ENCODE assay signal across 9 mouse cellular contexts in the genomic region with DNA sequence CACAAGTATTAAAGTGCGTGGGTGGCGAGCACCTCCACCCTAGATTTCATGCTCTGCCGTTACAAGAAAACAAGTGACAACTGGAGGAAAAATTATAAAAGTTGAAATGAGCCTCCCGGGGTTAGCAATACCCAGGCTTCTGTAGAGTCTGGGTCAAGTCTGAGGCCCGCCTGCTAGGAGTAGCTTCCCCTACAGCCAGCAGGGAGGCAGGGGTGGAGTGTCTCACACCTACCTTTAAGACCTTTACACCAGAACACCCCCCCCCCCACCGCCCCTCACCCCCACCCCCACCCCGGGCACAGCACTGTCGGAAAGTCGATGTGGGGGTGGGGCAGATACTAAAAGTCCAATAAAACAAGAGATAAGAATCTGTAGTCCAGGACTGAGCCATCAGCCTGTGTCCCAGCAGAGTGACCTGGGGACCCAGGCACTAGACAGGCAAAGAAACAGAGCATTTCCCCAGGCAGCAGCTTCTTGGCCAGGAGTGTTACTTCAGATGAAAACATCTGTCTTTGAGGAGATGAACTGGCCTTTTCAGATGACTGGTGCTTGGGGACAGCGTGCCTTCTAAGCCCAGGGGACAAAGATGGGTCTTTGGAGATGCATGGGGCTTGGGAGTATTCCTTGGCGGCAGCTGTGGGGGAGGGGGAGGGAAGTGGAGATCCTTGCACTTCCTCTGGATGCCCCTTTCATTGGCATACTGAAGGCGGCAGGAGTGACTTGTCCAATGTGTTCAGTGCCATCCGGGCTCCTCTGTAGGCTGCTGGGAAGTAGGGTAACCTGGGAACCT. TPM values are rescaled to one million over a fixed set of nuclear protein-coding genes. Genes with fewer than 3 reads are reported as not detected.
DNase-seq lines count a peak whose midpoint lies in the region; ATAC-seq and TF ChIP-seq lines count a peak whose summit lies in the region.
"Had no signal": no experiment of that assay in that cellular context is flagged by ENCODE, and none has a peak within 500 bp of the region (broad histone marks: within the 10 kb centered on the region; RNA-seq: fewer than 3 reads in every experiment).

No protein-coding gene starts in this region.

- TF ChIP-seq POLR2A in bone marrow macrophage, adult 2 months (IDR thresholded peaks at IDR 0.05; ENCODE audit: borderline replicate concordance, low read depth, low read length), result no peak

- DNase-seq in heart, adult 9 months (ENCODE audit: low spot score in 2 of 2), result no peak
- no peak for DNase-seq in layer of hippocampus, postnatal 25 days (ENCODE audit: extremely low spot score in 1 of 2, low spot score in 1 of 2)
- DNase-seq in adrenal gland, postnatal 4 days (ENCODE audit: low spot score in 2 of 2), result no peak
- no peak for DNase-seq in gastrocnemius, adult 8-10 months (ENCODE audit: low spot score in 2 of 2)
- DNase-seq: lung, postnatal 14 days had no signal

- H3K4me3 ChIP-seq in heart, embryonic 15.5 days, result peak overlapping the region; percentile 48
- peak overlapping the region; percentile 66 for H3K4me3 ChIP-seq in bone marrow macrophage, adult 2 months (ENCODE audit: insufficient read depth, low read length)
- H3K4me3 ChIP-seq in hindbrain, embryonic 15.5 days, result peak overlapping the region; percentile 40
- H3K4me3 ChIP-seq in midbrain, embryonic 15.5 days, result peak overlapping the region; percentile 43

- H3K9ac ChIP-seq in heart, embryonic 15.5 days, result peak overlapping the region; percentile 11; the same call in 1 of the 2 replicates
- H3K9ac ChIP-seq in hindbrain, embryonic 15.5 days, result 0 out of 2 replicates have a peak overlapping the region, but pooled peaks have one; percentile 27
- H3K9ac ChIP-seq in midbrain, embryonic 15.5 days, result no peak overlapping the region

- 8% methylated on average over 13 of the region's 13 CpGs for WGBS in heart, embryonic 15.5 days
- WGBS in hindbrain, embryonic 15.5 days, result 10% methylated on average over 13 of the region's 13 CpGs
- 9% methylated on average over 13 of the region's 13 CpGs for WGBS in midbrain, embryonic 15.5 days

- no peaks in the 10 kb centered on the region for H3K36me3 ChIP-seq in heart, embryonic 15.5 days
- H3K36me3 ChIP-seq in hindbrain, embryonic 15.5 days, result no peaks in the 10 kb centered on the region
- H3K36me3 ChIP-seq in midbrain, embryonic 15.5 days (replicated peaks), result no peaks in the 10 kb centered on the region

- TF ChIP-seq CTCF in bone marrow macrophage, adult 2 months (IDR thresholded peaks at IDR 0.05; ENCODE audit: low read depth, low read length), result 0 out of 2 replicates have a peak, but pooled peaks have one; percentile 6

- H3K4me1 ChIP-seq in heart, embryonic 15.5 days (replicated peaks), result peaks cover 22% of the 10 kb centered on the region
- peaks cover 62% of the 10 kb centered on the region for H3K4me1 ChIP-seq in bone marrow macrophage, adult 2 months (ENCODE audit: control insufficient read depth, insufficient read depth, low read length)
- peaks cover 13% of the 10 kb centered on the region for H3K4me1 ChIP-seq in hindbrain, embryonic 15.5 days (replicated peaks)
- H3K4me1 ChIP-seq in midbrain, embryonic 15.5 days, result peaks cover 13% of the 10 kb centered on the region

- no peak for ATAC-seq in heart, embryonic 15.5 days (replicated peaks; ENCODE audit: insufficient number of reproducible peaks, insufficient read depth, low FRiP score, low read depth)
- no peak for ATAC-seq in hindbrain, embryonic 15.5 days (ENCODE audit: low FRiP score, low read depth)
- ATAC-seq in midbrain, embryonic 15.5 days (replicated peaks), result no peak

- H3K27ac ChIP-seq in heart, embryonic 15.5 days, result no peak overlapping the region
- H3K27ac ChIP-seq in bone marrow macrophage, adult 2 months (ENCODE audit: insufficient read depth, low read depth, low read length), result peak overlapping the region; percentile 77
- H3K27ac ChIP-seq in hindbrain, embryonic 15.5 days (replicated peaks), result no peak overlapping the region
- no peak overlapping the region for H3K27ac ChIP-seq in midbrain, embryonic 15.5 days

- H3K4me2 ChIP-seq in heart, embryonic 15.5 days, result peak overlapping the region; percentile 78
- H3K4me2 ChIP-seq in hindbrain, embryonic 15.5 days, result peak overlapping the region; percentile 87
- H3K4me2 ChIP-seq in midbrain, embryonic 15.5 days, result peak overlapping the region; percentile 95

- peaks cover 20% of the 10 kb centered on the region for H3K27me3 ChIP-seq in heart, embryonic 15.5 days
- peaks cover 4% of the 10 kb centered on the region; the same call in 1 of the 2 replicates for H3K27me3 ChIP-seq in hindbrain, embryonic 15.5 days
- 0 out of 2 replicates have a peak, but pooled peaks cover 13% of the 10 kb centered on the region for H3K27me3 ChIP-seq in midbrain, embryonic 15.5 days (replicated peaks)

- H3K9me3 ChIP-seq in heart, embryonic 15.5 days (replicated peaks), result no peaks in the 10 kb centered on the region
- no peaks in the 10 kb centered on the region for H3K9me3 ChIP-seq in hindbrain, embryonic 15.5 days
- H3K9me3 ChIP-seq in midbrain, embryonic 15.5 days, result no peaks in the 10 kb centered on the region

RNA-seq across cellular contexts. Expression of gene Arhgap22, which starts 37.3 kb away (rescaled TPM):
- 2.4 and 3.2 TPM in 2 replicates for polyA plus RNA-seq in heart, embryonic 15.5 days (2015; fragmentation: Nextera tagmentation; extraction: Ambion mirVana)
- 39.5 and 39.6 TPM in 2 replicates for polyA plus RNA-seq in bone marrow macrophage, adult 2 months (2012; ENCODE audit: insufficient read depth, insufficient read length, missing spikeins)
- 2.6 and 2.9 TPM in 2 replicates for polyA plus RNA-seq in hindbrain, embryonic 15.5 days (2015; fragmentation: Nextera tagmentation; extraction: Ambion mirVana)
- 2.0 and 2.6 TPM in 2 replicates for polyA plus RNA-seq in midbrain, embryonic 15.5 days (2015; fragmentation: Nextera tagmentation; extraction: Ambion mirVana)
- total RNA-seq in layer of hippocampus, postnatal 25 days (2021), result 1 to 10 TPM; 7.5 to 8.4 TPM
- total RNA-seq in adrenal gland, postnatal 4 days (2021), result 1 to 10 TPM; 8.7 to 9.7 TPM
- total RNA-seq in gastrocnemius, adult 8-10 months (2022), result 1 to 10 TPM in 1 of 4 experiments, under 1 TPM in 3; 0.27 to 1.3 (median 0.70) TPM
